Mouse (Mus musculus): ENCODE results near the gene AY074887.
"Not testable (repeated sequence)": the region's sequence is repeated elsewhere in the genome, so short reads cannot be mapped to it uniquely, and the experiment has no call there.

Gene AY074887

GRCm38 (mm10) chr9:54950575-54951321, at the start of gene AY074887, which contains the start of gene Psma4:
AY074887 (minus strand) TSS chr9:54950998.
Psma4 (plus strand) TSS chr9:54950790.
- DNase-seq (ENCODE audit: low read depth) = peak; percentile 86

GRCm38 (mm10) chr9:54995645-54996044, 44.8 kb upstream of the AY074887 start:
- DNase-seq (ENCODE audit: low read depth) = peak; percentile 57

GRCm38 (mm10) chr9:54994381-54994780, 43.6 kb upstream of the AY074887 start:
- DNase-seq (ENCODE audit: low read depth) = no peak

- no peak for DNase-seq (ENCODE audit: low read depth)
Measured at GRCm38 (mm10) chr9:54990362-54990761, 39.6 kb upstream of the AY074887 start.

GRCm38 (mm10) chr9:54982401-54982800, 31.6 kb upstream of the AY074887 start:
- no peak for DNase-seq (ENCODE audit: low read depth)

- DNase-seq (ENCODE audit: low read depth) = peak; percentile 15
Measured at GRCm38 (mm10) chr9:54981291-54982191, 30.7 kb upstream of the AY074887 start.

GRCm38 (mm10) chr9:54980674-54981073, 29.9 kb upstream of the AY074887 start, which contains the start of gene Chrna5:
Chrna5 (plus strand) TSS chr9:54980880.
- DNase-seq (ENCODE audit: low read depth) = no peak

GRCm38 (mm10) chr9:54969972-54970637, 19.3 kb upstream of the AY074887 start:
- no peak for DNase-seq (ENCODE audit: low read depth)

GRCm38 (mm10) chr9:54963669-54964068, 12.9 kb upstream of the AY074887 start:
- no peak for DNase-seq (ENCODE audit: low read depth)

- no peak for DNase-seq (ENCODE audit: low read depth)
Measured at GRCm38 (mm10) chr9:54961059-54961458, 10.3 kb upstream of the AY074887 start.

GRCm38 (mm10) chr9:54950162-54950561, 636 bp downstream of the AY074887 start:
- DNase-seq (ENCODE audit: low read depth) = not testable (repeated sequence)

GRCm38 (mm10) chr9:54949465-54949864, 1.3 kb downstream of the AY074887 start:
- DNase-seq (ENCODE audit: low read depth) = no peak

GRCm38 (mm10) chr9:54946256-54946655, 4.5 kb downstream of the AY074887 start:
- no peak for DNase-seq (ENCODE audit: low read depth)

GRCm38 (mm10) chr9:54944467-54944866, 6.3 kb downstream of the AY074887 start:
- DNase-seq (ENCODE audit: low read depth) = no peak

- no peak for DNase-seq (ENCODE audit: low read depth)
Measured at GRCm38 (mm10) chr9:54942071-54942470, 8.7 kb downstream of the AY074887 start.

- no peak for DNase-seq (ENCODE audit: low read depth)
Measured at GRCm38 (mm10) chr9:54932379-54932778, 18.4 kb downstream of the AY074887 start.

GRCm38 (mm10) chr9:54931765-54932164, 19.0 kb downstream of the AY074887 start:
- no peak for DNase-seq (ENCODE audit: low read depth)

- DNase-seq (ENCODE audit: low read depth) = no peak
Measured at GRCm38 (mm10) chr9:54930741-54931140, 20.1 kb downstream of the AY074887 start.

GRCm38 (mm10) chr9:54919946-54920345, 30.9 kb downstream of the AY074887 start:
- DNase-seq (ENCODE audit: low read depth) = no peak

- no peak for DNase-seq (ENCODE audit: low read depth)
Measured at GRCm38 (mm10) chr9:54918781-54919180, 32.0 kb downstream of the AY074887 start.

GRCm38 (mm10) chr9:54918191-54918590, 32.6 kb downstream of the AY074887 start:
- no peak for DNase-seq (ENCODE audit: low read depth)

GRCm38 (mm10) chr9:54917010-54917677, 33.7 kb downstream of the AY074887 start, which contains the start of gene Hykk:
Hykk (plus strand) TSS chr9:54917283.
- peak; percentile 58 for DNase-seq (ENCODE audit: low read depth)
